Mouse (Mus musculus) spleen, postnatal 10 days (tissue): ENCODE results near the gene Fam3c.

Experiments used
- DNase-seq, 2 experiments: peaks; one replicate each; pipeline ENCODE4 v3.0.0; 2021 to 2022; ENCODE audit warnings: low spot score in 2 of 2

Fam3c gene

DNA sequence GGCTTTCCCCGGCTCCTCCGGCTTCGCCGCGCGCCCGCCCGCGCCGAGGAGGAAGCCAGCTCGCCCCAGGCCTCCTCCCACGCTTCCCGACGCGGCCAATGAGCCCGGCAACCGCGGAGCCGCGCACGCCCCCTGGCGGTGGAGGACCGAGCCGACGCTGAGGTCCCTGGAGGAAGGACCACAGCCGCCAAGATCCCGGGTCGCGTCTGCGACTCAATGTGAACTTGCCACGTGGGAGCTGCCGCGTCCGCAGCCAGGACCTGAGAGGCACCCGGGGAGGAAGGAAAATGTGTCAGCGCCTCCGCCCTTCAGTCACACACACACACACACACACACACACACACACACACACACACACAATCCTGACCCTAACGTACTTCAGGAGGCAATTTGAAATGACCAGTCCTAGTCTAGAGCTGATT is at the start of gene Fam3c:
Fam3c (minus strand) TSS at position 158 of the 422 bp plus-strand sequence.
- peak; percentile 93 to 94 for DNase-seq

DNA sequence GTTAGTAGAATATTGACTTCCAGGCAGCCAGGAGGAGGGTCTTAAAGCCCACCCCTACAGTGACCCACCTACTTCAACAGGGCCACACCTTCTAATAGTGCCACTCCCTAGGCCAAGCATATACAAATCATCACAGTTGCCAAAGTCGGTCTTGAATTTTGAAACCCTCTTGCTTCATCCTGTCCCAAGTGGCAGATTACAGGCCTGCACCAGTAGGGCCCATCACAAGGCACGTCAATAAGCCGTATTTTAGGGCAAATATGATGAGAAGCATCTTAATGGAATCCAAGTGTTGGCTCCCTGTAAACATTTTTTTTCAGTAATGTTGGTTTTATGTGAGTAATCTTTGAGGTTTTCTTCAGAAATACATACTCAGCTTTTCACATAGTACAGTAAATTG is 49.0 kb upstream of the Fam3c start:
- no peak for DNase-seq

DNA sequence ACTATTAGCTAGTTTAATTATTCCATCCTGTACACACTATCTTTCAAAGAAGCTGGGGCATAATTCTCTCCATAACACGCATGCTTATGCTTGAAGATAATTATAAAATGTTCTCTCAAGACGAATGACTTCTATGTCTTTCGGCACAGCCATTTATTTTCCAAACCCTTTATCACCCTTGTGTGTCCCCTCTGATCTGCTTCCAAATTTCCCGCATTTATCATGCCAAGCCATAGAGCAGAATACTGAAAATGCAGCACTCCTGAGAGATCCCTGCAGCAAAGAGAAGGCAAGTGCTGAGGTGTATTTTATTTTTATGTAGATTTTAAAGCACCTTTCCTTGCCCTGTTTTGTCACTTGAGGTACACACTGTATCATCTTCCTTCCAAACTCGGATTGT is 47.7 kb upstream of the Fam3c start:
- DNase-seq, result no peak

DNA sequence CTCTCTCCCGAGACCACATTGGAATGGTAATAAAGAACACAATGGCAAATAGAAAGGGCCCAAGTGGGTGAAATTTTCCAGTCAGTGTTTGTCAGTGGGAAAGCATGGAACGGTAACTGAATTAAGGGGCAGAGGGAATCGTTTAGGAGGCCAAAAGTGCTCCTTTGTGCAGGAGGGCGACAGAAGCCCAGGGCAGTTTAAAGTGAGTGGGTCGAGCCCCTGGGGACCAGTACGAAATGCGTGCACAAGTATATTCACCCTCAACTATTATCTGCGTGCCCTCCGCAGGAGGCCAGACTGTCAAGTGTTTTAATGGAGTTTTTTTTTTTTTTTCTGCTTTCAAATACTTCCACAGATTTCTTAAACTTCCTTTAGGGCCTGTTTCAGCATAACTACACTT is 47.3 kb upstream of the Fam3c start:
- DNase-seq, result no peak

DNA sequence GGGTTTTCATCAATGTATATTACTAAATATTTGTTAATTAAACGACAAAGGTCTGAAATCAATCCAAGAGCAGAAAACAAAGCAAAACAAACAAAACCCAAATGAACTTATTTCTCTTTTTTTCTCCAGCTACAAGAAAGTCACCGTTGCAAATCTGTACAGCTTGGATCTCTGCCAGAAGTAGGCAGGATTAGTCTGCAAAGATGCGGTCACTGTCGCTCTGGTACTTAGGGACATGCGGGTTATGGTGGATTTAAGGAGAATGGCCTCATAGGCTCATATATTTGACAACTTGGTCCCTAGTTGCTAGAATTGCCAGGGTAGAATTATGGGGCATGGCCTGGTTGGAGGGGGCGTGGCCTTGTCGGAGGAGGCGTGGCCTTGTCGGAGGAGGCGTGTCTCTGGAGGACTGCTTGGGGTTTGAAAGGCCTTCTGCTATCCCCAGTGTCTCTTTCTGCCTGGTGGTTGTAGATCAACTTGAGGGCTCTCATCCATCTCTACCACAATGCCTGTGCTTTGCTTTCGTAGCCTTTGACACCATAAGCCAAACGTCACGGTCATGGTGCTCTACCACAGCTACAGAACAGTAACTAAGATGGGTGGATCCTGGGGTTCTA is 46.6 kb upstream of the Fam3c start:
- DNase-seq, result peak in 1 of 2 experiments; percentile 36

DNA sequence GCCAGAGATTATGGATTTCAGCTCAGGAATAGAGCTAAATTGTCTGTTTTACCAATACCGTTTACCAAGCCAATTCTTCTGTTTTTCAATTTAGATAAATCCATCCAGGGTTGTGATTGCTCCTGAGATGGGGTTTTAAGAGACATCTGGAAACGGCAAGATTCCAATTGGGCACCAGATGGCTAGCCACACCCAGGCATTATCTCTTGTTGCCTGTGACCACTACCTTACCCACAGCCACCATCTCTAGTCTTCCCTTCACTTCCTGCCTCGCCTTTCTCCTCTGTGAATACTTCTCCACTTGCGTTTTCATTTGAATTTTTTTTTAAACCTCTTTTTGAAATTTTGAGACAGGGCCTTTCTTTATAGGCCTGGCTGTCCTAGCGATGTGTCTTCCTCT is 46.0 kb upstream of the Fam3c start:
- DNase-seq, result no peak

DNA sequence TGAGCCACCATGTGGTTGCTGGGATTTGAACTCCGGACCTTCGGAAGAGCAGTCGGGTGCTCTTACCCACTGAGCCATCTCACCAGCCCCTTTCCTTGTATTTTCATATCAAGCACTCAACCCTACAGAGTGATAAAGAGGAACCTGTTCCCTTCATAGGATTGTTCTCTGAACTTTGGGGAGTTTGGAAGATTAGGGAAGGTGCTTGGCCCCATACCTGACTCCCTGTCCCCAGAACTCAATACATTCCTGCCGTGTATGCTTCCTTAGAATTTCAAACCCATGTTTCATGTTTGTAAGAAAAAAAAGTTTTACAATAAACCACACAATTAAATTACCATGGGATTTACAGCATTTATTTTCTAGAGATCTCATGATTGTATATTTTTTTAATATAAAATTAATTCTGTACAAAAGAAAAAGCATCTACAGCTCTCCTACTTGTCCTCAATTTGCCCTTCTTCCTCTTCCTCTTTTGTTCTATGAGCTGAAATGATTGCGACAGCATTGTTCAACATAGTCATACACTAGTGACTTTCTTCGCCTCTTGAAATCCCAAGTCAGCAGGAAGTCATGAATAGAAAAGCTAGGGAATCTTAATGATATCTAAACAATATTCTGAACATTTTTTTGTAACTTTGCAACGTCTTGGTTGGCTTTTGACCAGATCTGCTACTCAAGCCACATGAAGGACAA is 42.2 kb upstream of the Fam3c start:
- DNase-seq, result no peak

DNA sequence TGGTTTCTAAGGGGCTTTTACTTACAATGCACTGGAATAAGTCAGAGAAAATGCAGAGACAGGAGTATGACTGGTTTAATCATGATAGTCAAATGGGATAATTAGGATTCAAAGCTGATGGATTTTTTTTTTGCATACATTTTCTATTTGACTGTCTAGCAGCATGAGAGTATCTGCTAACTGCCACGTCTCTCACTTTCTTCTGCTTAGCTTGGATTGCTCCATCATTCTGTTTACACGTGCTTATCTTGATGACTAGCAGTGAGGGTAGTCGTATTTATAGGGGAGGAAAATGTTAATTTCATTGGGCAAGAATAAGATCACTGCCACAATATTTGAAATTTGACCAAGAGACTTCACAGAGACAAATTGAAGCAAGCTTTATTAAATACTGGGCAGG is 39.2 kb upstream of the Fam3c start:
- DNase-seq, result no peak

DNA sequence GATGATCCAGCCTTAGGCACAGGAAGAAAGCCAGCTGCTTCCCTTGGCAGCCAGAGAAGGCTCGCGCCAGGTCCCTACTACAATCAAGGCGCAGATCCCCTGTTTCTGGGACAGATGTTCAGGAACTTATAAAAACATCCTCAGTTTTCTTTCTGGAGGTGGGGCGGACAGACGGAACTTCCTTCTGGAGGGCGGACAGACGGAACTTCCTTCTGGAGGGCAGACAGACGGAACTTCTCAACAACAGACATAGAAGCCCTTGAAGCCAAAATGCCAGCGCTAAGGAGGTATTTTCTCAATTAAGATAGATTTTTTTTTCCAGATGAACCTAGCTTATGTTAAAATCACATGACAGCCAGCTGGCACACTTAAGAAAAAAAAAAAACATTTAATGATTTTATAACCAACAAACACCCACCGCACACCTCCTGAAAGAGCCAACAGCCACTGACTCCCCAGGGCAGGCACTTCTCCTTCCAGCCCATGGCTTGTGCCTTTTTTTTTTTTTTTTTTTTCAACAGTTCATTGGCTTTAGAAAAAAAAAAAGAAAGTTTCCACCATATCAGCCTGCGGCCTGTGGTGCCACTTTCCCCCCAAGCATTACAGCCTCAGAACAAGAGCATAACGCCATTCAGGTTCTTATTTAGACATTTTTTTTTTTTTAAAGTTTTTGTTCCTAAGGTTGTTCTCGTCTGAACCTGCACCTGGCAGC is 34.8 kb upstream of the Fam3c start:
- DNase-seq, result no peak

DNA sequence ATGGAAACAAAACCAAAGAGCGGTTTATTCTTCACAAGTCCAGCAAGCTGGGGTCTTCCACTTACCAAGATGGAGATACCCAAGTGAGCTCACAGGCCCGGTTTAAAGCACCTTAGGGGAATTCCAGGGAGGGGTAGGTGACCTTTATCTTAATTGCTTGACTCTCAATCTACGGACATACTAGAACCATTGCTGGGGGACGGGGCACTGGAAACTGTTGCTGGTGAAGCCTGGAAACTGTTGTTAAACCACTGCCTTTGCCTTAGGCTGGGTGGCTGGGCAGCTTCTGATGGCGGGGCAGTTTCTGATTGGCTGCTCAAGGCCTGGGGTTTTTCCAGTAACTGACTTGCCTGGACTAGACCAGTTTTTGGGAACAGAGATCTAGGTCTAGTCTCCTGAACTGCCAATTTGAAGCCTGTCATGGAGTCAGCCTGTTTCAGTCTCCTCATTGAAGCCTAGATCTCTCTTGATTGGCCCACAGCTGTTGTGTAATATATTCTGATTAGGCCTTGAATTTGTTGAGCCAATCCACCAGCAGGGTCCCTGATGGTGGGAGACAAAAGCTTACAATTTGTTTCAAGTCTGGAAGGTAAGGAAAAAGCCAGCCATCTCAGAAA is 29.3 kb upstream of the Fam3c start:
- DNase-seq, result no peak

DNA sequence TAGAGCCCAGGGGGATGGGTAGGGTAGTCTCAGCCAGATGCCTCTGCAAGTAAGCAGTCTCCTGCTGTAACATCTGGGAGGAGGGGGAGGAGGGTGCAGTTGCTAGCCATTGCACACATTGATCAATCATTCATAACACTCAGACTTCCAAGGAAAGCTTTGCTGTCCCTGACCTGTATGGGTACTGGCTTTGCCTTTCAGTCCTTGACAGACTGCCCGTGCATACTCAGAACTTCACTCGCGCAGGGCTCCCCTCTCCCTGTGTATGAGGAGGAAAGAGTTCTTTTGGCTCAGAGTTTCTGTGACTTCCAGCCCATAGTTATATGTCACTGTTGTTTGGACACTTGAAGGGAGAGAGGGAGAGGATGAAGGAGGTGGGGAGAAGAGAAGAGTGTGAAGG is 24.2 kb upstream of the Fam3c start:
- no peak for DNase-seq

DNA sequence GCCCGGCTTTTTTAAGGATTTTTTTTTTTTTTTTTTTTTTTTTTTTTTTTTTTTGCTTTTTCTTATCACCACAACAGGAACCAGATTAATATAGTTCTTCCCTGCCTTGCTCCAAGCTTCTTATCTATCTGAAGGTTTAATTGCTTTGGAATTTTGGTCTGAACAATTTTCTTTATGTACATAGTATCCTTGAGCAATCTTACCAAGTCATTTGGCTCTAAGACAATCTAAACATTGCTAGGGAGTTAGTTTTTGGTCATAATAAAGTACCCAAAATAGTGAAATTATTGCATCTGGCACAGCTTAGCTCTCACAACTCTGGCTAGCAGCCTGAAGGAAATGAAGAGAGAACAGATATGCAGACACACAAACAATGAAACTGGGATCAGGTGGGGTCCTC is 23.8 kb upstream of the Fam3c start:
- no peak for DNase-seq

DNA sequence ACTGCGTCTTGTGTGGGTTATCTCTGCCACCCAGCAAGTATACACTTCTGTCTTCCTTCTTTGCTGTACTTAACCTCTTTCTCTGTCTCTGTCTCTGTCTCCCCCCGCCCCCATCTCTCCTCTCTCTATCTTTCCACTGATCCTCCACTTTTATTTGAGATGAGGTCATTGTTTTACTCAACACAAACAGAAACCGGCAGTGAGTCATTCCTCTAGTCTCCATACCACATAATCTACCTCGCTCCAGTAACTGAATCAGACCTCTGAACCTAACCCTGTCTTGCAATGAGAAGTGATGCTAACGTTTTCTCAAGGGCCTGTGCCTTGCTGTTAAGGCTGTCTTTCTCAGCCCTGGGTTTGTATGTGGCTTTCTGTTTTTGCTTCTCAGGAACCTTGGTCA is 22.4 kb upstream of the Fam3c start:
- DNase-seq, result no peak

DNA sequence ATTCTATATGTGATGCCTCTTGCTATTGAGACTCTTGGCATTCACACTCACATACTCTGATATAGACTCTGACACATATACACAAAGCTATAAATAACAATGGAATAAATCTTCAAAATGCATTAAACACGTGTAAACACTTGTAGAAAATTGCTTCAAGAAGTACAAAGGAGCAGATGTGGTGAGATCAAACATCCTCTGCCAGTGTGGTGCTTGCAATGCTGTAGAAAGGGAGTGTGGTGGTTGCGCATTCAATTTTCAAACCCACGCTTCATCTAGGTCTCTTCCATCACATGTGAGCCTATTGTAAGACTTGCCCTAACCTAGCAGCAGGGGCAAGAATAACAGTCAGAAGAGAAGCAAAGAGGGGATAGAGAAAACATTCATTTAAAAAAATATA is 18.7 kb upstream of the Fam3c start:
- DNase-seq, result no peak

DNA sequence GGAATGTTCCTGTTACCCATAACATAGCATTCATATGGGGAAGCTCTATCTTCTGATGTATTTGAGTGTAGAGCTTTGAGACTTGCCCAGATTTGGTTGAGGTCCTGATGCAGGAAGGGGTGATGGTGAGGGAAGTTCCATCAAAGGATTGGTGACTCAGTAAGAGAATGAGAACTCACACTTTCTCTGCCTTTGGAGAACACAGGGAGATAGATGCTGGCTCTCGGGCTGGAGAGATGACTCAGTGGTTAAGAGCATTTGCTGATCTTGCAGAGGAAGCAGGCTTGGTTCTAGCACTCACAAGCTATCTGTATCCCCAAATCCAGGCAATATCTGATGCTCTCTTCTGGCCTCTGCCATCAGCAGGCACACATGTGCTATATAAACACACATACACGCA is 17.4 kb upstream of the Fam3c start:
- DNase-seq, result no peak

DNA sequence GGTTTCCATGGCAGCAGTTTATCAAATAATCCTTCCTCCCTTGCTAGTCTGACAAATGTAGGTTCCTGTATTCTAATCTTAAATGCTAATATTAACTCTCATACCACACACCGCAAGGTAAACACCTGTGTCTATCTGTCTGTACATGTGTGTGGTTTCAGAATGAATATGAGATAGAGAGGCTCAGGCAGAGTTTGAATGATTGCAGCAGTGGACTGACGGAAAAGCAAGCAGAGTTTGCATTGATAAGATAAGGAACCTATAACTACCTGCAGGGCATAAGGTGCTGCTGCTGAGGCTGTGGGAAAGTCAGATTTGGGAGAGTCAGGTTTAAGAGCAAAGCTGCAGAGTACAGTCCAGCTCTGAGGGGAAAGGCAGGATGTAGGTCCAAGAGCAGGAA is 10.9 kb upstream of the Fam3c start:
- DNase-seq, result no peak

DNA sequence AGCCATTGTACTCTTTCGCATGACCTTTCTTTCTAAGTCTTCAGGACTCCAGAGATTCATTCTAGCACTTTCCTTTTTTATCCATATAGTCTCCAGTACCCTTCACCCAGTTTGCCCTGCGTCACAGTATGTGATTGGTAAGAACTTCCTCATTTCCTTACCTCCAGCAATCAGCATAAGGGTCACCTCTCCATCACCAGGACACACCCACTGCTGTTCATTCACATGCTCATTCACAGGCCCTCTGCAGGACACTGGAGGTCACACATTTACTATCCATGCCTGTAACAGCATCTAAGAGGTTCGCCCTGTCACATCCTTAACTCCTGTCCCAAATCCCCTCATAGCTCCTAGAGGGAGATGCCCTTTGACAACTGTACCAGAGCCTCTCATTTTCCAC is 7.5 kb upstream of the Fam3c start:
- no peak for DNase-seq

DNA sequence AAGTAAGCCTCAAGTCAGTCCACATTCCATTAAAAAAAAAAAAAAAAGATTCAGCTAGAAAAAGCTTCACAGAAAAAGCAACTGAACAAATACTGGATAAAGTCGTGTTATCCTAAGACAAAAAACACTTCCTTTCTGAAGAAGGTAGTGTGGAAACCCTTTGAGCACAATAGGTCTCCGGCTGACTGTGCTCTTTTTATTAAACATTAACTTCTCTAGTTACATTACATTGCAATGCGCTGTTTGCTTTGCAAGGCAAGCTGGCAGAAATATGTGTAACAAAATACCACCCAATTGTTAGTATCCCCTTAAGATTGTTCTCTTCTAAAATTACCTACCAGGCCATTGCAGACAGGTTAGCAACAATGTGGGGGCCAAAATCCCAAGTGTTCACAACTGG is 5.9 kb upstream of the Fam3c start:
- no peak for DNase-seq

DNA sequence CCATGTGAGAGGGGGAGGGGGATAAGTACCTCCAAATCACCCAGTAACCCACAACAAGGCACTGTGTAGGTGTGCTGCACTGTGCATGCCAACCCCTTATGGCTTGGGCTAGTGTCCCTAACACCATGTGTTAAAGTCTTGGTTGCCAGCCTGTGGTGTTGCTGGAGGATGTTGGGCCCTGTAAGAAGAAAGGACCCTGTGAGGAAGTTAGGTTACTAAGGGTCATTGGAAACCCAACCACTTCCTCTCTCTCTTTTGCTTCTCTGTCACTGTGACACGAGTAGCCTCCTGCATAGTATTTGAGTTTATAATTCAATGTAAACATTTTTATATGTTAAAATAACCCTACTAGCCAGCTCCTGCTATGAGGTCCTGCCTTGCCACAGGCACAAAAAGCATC is 3.0 kb upstream of the Fam3c start:
- no peak for DNase-seq

DNA sequence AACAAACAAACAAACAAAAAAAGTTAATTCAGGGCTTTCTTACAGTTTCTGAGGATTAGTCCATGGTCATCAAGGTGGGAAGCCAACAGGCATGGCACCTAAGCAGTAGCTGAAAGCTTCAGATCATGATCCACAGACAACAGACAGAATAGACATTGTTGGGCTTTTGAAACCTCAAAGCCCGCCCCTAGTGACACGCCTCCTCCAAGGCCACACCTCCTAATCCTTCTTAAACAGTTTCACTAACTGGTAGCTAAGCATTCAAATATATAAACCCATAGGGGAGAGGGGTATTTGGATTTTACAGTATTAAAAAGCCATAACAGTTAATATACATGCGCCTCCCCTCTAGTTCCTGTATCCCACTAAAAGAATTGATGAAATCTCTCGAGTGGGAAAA is 1.3 kb upstream of the Fam3c start:
- DNase-seq, result no peak

DNA sequence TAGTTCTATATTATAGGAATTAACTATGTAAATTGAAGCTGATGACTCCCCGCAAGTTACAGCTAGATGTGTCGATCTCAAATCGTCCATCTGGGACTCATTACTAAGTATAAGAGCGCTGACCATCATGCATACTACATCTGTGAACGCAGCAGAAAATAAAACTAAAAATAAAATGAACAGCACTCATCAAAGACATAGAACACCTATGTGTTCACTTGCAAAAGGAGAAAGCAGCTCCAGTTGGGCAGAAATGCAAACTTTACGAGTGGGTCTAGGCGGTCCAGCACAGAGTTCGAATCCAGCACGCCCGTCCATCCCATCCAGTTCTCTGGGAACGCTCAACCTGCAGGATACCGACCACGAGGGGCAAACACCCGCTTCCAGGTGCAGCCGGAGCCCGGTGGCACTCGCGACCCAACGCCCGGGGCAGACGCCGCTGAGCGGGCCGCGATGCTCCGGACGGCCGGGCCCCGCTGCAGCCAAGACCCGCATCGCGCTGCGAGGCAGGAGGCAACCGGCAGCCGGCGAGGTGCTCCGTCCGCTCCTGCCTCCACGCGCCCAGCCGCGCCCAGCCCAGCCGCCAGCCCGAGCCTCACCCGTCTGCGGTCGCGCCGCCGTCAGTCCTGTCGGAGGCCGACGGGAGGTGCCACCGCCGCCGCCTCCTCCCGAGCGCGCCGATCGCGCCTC is 502 bp downstream of the Fam3c start:
- no peak for DNase-seq

DNA sequence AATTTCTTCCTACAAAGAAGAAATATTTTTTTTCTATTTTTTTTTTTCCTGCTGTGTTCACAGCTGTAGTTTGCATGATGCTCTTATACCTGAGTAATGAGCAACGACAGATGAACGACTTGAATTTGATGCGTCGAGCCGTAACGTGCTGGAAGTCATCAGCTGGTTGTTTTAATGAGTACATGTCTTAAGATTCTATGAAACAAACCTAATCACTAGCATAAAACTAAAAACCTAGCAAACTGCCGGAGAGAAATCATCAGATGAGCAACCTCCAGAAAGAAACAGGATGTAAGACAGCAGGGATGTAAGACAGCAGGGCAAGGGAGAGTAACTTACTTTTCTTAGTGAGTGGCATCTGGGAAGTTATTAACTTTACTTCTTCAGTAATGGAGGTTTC is 1.4 kb downstream of the Fam3c start:
- no peak for DNase-seq
